In genomic region chr17:73251142-73251502, GRCm38 (mm10) we compare ENCODE assay signal across 11 mouse cellular contexts.
A peak's percentile ranks its signal among the peaks of the same experiment; 100 is the strongest.
DNase-seq lines count a peak whose midpoint lies in the region; ATAC-seq lines count a peak whose summit lies in the region.
"Had no signal": no experiment of that assay in that cellular context is flagged by ENCODE, and none has a peak within 500 bp of the region (broad histone marks: within the 10 kb centered on the region; RNA-seq: fewer than 3 reads in every experiment).

No protein-coding gene starts in this region.

- WGBS in limb, embryonic 13.5 days = 65% methylated on average over 8 of the region's 8 CpGs
- WGBS in limb, embryonic 10.5 days = 66% methylated on average over 8 of the region's 8 CpGs
- WGBS in liver, embryonic 16.5 days (ENCODE audit: insufficient replicate concordance) = 53% methylated on average over 8 of the region's 8 CpGs

- H3K4me1 ChIP-seq in limb, embryonic 13.5 days = no peaks in the 10 kb centered on the region
- 0 out of 2 replicates have a peak, but pooled peaks cover 2% of the 10 kb centered on the region for H3K4me1 ChIP-seq in limb, embryonic 10.5 days
- H3K4me1 ChIP-seq in liver, embryonic 16.5 days (ENCODE audit: control insufficient read depth, low read depth, low read length) = no peaks in the 10 kb centered on the region

- no peak overlapping the region for H3K4me3 ChIP-seq in limb, embryonic 13.5 days
- no peak overlapping the region for H3K4me3 ChIP-seq in limb, embryonic 10.5 days
- no peak overlapping the region for H3K4me3 ChIP-seq in liver, embryonic 16.5 days (ENCODE audit: low read depth, low read length)
- H3K4me3 ChIP-seq: hindbrain, embryonic 13.5 days; megakaryocyte, embryonic 14.5 days had no signal

- H3K36me3 ChIP-seq in limb, embryonic 13.5 days = no peaks in the 10 kb centered on the region
- no peaks in the 10 kb centered on the region for H3K36me3 ChIP-seq in limb, embryonic 10.5 days
- no peaks in the 10 kb centered on the region for H3K36me3 ChIP-seq in liver, embryonic 16.5 days (ENCODE audit: control insufficient read depth, insufficient read depth)
- H3K36me3 ChIP-seq: hindbrain, embryonic 13.5 days had no signal

- 0 out of 2 replicates have a peak, but pooled peaks have one; percentile 28 for ATAC-seq in cerebellum, adult (ENCODE audit: insufficient number of reproducible peaks, low FRiP score, low TSS enrichment)
- ATAC-seq in limb, embryonic 13.5 days (ENCODE audit: low FRiP score, low read depth) = peak; percentile 35; the same call in 1 of the 2 replicates
- ATAC-seq in liver, embryonic 16.5 days (ENCODE audit: low read depth) = peak; percentile 37; the same call in 1 of the 2 replicates
- ATAC-seq: forebrain, embryonic 16.5 days had no signal

- no peak overlapping the region; the same call in 1 of the 2 replicates for H3K27ac ChIP-seq in limb, embryonic 13.5 days
- no peak overlapping the region for H3K27ac ChIP-seq in limb, embryonic 10.5 days
- H3K27ac ChIP-seq in liver, embryonic 16.5 days (ENCODE audit: low read length) = no peak overlapping the region
- H3K27ac ChIP-seq: hindbrain, embryonic 13.5 days had no signal

- H3K4me2 ChIP-seq in limb, embryonic 13.5 days (replicated peaks) = no peak overlapping the region
- no peak overlapping the region for H3K4me2 ChIP-seq in liver, embryonic 16.5 days (ENCODE audit: low read depth, low read length)
- H3K4me2 ChIP-seq: hindbrain, embryonic 13.5 days had no signal

- H3K9me3 ChIP-seq in limb, embryonic 13.5 days = no peaks in the 10 kb centered on the region
- no peaks in the 10 kb centered on the region for H3K9me3 ChIP-seq in limb, embryonic 10.5 days (replicated peaks)
- H3K9me3 ChIP-seq in liver, embryonic 16.5 days (replicated peaks; ENCODE audit: control insufficient read depth, low read length) = no peaks in the 10 kb centered on the region
- H3K9me3 ChIP-seq: hindbrain, embryonic 13.5 days; megakaryocyte, embryonic 14.5 days had no signal

- no peak overlapping the region for H3K9ac ChIP-seq in limb, embryonic 13.5 days
- no peak overlapping the region for H3K9ac ChIP-seq in liver, embryonic 16.5 days (ENCODE audit: low read depth, low read length)
- H3K9ac ChIP-seq: hindbrain, embryonic 13.5 days had no signal

- no peaks in the 10 kb centered on the region for H3K27me3 ChIP-seq in limb, embryonic 13.5 days
- no peaks in the 10 kb centered on the region for H3K27me3 ChIP-seq in limb, embryonic 10.5 days (ENCODE audit: low read depth, poor library complexity, severe bottlenecking)
- H3K27me3 ChIP-seq in liver, embryonic 16.5 days (ENCODE audit: control insufficient read depth, insufficient read depth, low read depth, low read length) = no peaks in the 10 kb centered on the region
- H3K27me3 ChIP-seq: hindbrain, embryonic 13.5 days had no signal

- DNase-seq in cerebellum, adult 9-10 months = no peak
- DNase-seq in limb, embryonic 10.5 days (ENCODE audit: low spot score) = no peak
- peak; percentile 70 to 73 for DNase-seq in B cell, adult 2 months
- DNase-seq in urinary bladder, postnatal 36 days (ENCODE audit: low spot score in 2 of 2) = no peak
- DNase-seq in layer of hippocampus, postnatal 14 days (ENCODE audit: low spot score in 2 of 2) = no peak

Comparison
In these comparisons a context has a peak if more than half of its experiments do, and no peak if none do; other contexts are left out.
1. DNase-seq: peak in B cell, adult 2 months (2 of 2); none in cerebellum, adult 9-10 months (single experiment), limb, embryonic 10.5 days (single experiment), urinary bladder, postnatal 36 days (0 of 2) and layer of hippocampus, postnatal 14 days (0 of 2).
2. Peak in every context shown above with its lines, with median percentiles within 50 percentile points of each other: ATAC-seq.